Mouse (Mus musculus): ENCODE measurements around the gene Ghr. TPM values are rescaled to one million over a fixed set of nuclear protein-coding genes. Genes with fewer than 3 reads are reported as not detected.
A peak's percentile ranks its signal among the peaks of the same experiment; 100 is the strongest.

The Ghr gene
- polyA plus RNA-seq, 1 experiment from 2014 or later, result 60.8 TPM

- H3K27ac ChIP-seq (replicated peaks), result no peak overlapping the region
- H3K4me1 ChIP-seq, result no peaks in the 10 kb centered on the region
- no peaks in the 10 kb centered on the region for H3K9me3 ChIP-seq (replicated peaks)
- no peaks in the 10 kb centered on the region for H3K36me3 ChIP-seq
- H3K4me3 ChIP-seq (replicated peaks), result no peak overlapping the region
- no peak overlapping the region for H3K4me2 ChIP-seq (replicated peaks)
- no peak overlapping the region for H3K9ac ChIP-seq
- WGBS, result 46% methylated on average over 4 of the region's 4 CpGs
- ATAC-seq (ENCODE audit: insufficient number of reproducible peaks, low FRiP score, low TSS enrichment, low read depth), result no peak
- no peaks in the 10 kb centered on the region for H3K27me3 ChIP-seq
Observed at GRCm38 (mm10) chr15:3441506-3442286, 141.6 kb downstream of the Ghr start.

GRCm38 (mm10) chr15:3437381-3437780 is 145.9 kb downstream of the Ghr start:
- Histone ChIP-seq H3K4me3 (replicated peaks) (no peak overlapping the region), H3K27me3 (no peaks in the 10 kb centered on the region), H3K27ac (replicated peaks) (no peak overlapping the region), H3K9ac (no peak overlapping the region), H3K9me3 (replicated peaks) (no peaks in the 10 kb centered on the region), H3K4me2 (replicated peaks) (no peak overlapping the region), H3K36me3 (no peaks in the 10 kb centered on the region), H3K4me1 (no peaks in the 10 kb centered on the region)
- no peak for ATAC-seq (ENCODE audit: insufficient number of reproducible peaks, low FRiP score, low TSS enrichment, low read depth)
- WGBS, result 62% methylated on average over 3 of the region's 3 CpGs

DNA sequence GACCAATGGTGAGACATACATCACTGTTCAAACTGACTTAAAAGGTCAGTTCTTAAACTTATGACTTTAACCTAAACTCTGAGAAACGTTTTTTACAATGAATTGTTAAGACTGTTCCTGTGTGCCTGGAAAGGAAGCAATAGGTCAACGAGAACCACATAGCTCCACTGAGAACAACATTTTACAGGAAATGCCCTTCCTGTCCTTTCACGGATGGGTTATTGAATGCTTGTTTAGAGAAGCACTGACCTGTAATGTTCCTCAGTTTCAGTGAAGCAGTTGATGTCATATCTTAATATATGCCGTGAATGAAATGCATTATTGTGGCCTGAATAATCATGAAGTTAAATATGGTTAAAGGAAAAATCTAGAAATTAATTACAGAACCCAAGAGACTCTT is 147.7 kb downstream of the Ghr start:
- WGBS, result 45% methylated on average over 4 of the region's 4 CpGs
- Histone ChIP-seq H3K27me3 (no peaks in the 10 kb centered on the region), H3K4me3 (replicated peaks) (no peak overlapping the region), H3K27ac (replicated peaks) (no peak overlapping the region), H3K9ac (no peak overlapping the region), H3K9me3 (replicated peaks) (no peaks in the 10 kb centered on the region), H3K4me2 (replicated peaks) (no peak overlapping the region), H3K4me1 (no peaks in the 10 kb centered on the region), H3K36me3 (no peaks in the 10 kb centered on the region)
- no peak for ATAC-seq (ENCODE audit: insufficient number of reproducible peaks, low FRiP score, low TSS enrichment, low read depth)

GRCm38 (mm10) chr15:3434461-3434860 is 148.8 kb downstream of the Ghr start:
- no peak for ATAC-seq (ENCODE audit: insufficient number of reproducible peaks, low FRiP score, low TSS enrichment, low read depth)
- H3K4me1 ChIP-seq, result no peaks in the 10 kb centered on the region
- no peak overlapping the region for H3K4me3 ChIP-seq (replicated peaks)
- 84% methylated on average over 3 of the region's 3 CpGs for WGBS
- H3K27me3 ChIP-seq, result no peaks in the 10 kb centered on the region
- no peak overlapping the region for H3K9ac ChIP-seq
- no peak overlapping the region for H3K27ac ChIP-seq (replicated peaks)
- H3K4me2 ChIP-seq (replicated peaks), result no peak overlapping the region
- no peaks in the 10 kb centered on the region for H3K36me3 ChIP-seq
- H3K9me3 ChIP-seq (replicated peaks), result no peaks in the 10 kb centered on the region

- 52% methylated on average over 7 of the region's 7 CpGs for WGBS
- no peak overlapping the region for H3K4me3 ChIP-seq (replicated peaks)
- H3K4me1 ChIP-seq, result no peaks in the 10 kb centered on the region
- ATAC-seq (ENCODE audit: insufficient number of reproducible peaks, low FRiP score, low TSS enrichment, low read depth), result peak; percentile 15; the same call in 1 of the 2 replicates
- no peak overlapping the region for H3K9ac ChIP-seq
- H3K27me3 ChIP-seq, result no peaks in the 10 kb centered on the region
- H3K36me3 ChIP-seq, result no peaks in the 10 kb centered on the region
- H3K27ac ChIP-seq (replicated peaks), result no peak overlapping the region
- no peak overlapping the region for H3K4me2 ChIP-seq (replicated peaks)
- no peaks in the 10 kb centered on the region for H3K9me3 ChIP-seq (replicated peaks)
Observed at GRCm38 (mm10) chr15:3433281-3433680, 150.0 kb downstream of the Ghr start.

- no peaks in the 10 kb centered on the region for H3K27me3 ChIP-seq
- H3K9ac ChIP-seq, result no peak overlapping the region
- no peaks in the 10 kb centered on the region for H3K9me3 ChIP-seq (replicated peaks)
- H3K4me3 ChIP-seq (replicated peaks), result no peak overlapping the region
- no peak overlapping the region for H3K4me2 ChIP-seq (replicated peaks)
- WGBS, result 85% methylated on average over 1 of the region's 1 CpGs
- no peak overlapping the region for H3K27ac ChIP-seq (replicated peaks)
- no peaks in the 10 kb centered on the region for H3K4me1 ChIP-seq
- ATAC-seq (ENCODE audit: insufficient number of reproducible peaks, low FRiP score, low TSS enrichment, low read depth), result no peak
- no peaks in the 10 kb centered on the region for H3K36me3 ChIP-seq
Observed at GRCm38 (mm10) chr15:3432823-3433222, 150.5 kb downstream of the Ghr start.

- Histone ChIP-seq H3K9ac (no peak overlapping the region), H3K4me2 (replicated peaks) (no peak overlapping the region), H3K27ac (replicated peaks) (no peak overlapping the region), H3K9me3 (replicated peaks) (no peaks in the 10 kb centered on the region), H3K27me3 (no peaks in the 10 kb centered on the region), H3K4me3 (replicated peaks) (no peak overlapping the region), H3K36me3 (no peaks in the 10 kb centered on the region), H3K4me1 (no peaks in the 10 kb centered on the region)
- ATAC-seq (ENCODE audit: insufficient number of reproducible peaks, low FRiP score, low TSS enrichment, low read depth), result peak; percentile 43; the same call in 1 of the 2 replicates
Observed at GRCm38 (mm10) chr15:3429417-3429816, 153.9 kb downstream of the Ghr start.

GRCm38 (mm10) chr15:3429001-3429400 is 154.3 kb downstream of the Ghr start:
- WGBS, result 81% methylated on average over 5 of the region's 5 CpGs
- H3K27me3 ChIP-seq, result no peaks in the 10 kb centered on the region

DNA sequence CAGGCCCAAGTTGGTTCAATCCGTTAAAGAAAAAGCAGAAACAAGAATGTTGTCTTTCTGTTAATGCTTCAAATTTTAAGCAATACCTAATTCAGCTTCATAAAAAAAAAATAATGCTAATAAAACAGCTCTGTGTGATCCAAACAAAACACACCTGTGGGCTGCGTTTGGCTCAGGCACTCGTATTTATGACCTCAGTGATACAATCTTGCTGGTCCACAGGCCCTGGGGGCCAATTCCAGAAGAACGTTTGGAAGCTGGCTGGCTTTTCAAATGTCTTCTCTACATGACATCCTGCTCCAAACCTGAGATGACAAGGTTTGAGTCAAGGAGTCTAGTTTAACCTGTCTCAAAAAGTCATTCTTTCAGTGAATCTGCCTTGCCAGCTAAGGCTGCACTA is 156.9 kb downstream of the Ghr start:
- Histone ChIP-seq H3K4me3 (replicated peaks) (no peak overlapping the region), H3K27ac (replicated peaks) (no peak overlapping the region), H3K4me1 (no peaks in the 10 kb centered on the region), H3K9ac (no peak overlapping the region), H3K36me3 (no peaks in the 10 kb centered on the region), H3K4me2 (replicated peaks) (no peak overlapping the region), H3K9me3 (replicated peaks) (no peaks in the 10 kb centered on the region), H3K27me3 (no peaks in the 10 kb centered on the region)
- WGBS, result 26% methylated on average over 4 of the region's 4 CpGs
- ATAC-seq (ENCODE audit: insufficient number of reproducible peaks, low FRiP score, low TSS enrichment, low read depth), result no peak

More at GRCm38 (mm10) chr15:3429001-3429400, 154.3 kb downstream of the Ghr start:
- Histone ChIP-seq H3K4me1 (no peaks in the 10 kb centered on the region), H3K9me3 (replicated peaks) (no peaks in the 10 kb centered on the region), H3K36me3 (no peaks in the 10 kb centered on the region), H3K4me2 (replicated peaks) (no peak overlapping the region), H3K27ac (replicated peaks) (no peak overlapping the region), H3K4me3 (replicated peaks) (no peak overlapping the region), H3K9ac (no peak overlapping the region)
- no peak; the same call in 1 of the 2 replicates for ATAC-seq (ENCODE audit: insufficient number of reproducible peaks, low FRiP score, low TSS enrichment, low read depth)

GRCm38 (mm10) chr15:3423177-3423576 is 160.1 kb downstream of the Ghr start:
- H3K4me3 ChIP-seq (replicated peaks), result no peak overlapping the region
- ATAC-seq (ENCODE audit: insufficient number of reproducible peaks, low FRiP score, low TSS enrichment, low read depth), result peak; percentile 54; the same call in 1 of the 2 replicates
- no peaks in the 10 kb centered on the region for H3K9me3 ChIP-seq (replicated peaks)
- H3K4me1 ChIP-seq, result no peaks in the 10 kb centered on the region
- H3K27me3 ChIP-seq, result no peaks in the 10 kb centered on the region
- WGBS, result 41% methylated on average over 4 of the region's 4 CpGs
- H3K27ac ChIP-seq (replicated peaks), result no peak overlapping the region
- H3K36me3 ChIP-seq, result no peaks in the 10 kb centered on the region
- no peak overlapping the region for H3K4me2 ChIP-seq (replicated peaks)
- no peak overlapping the region for H3K9ac ChIP-seq

- Histone ChIP-seq H3K36me3 (no peaks in the 10 kb centered on the region), H3K27ac (replicated peaks) (no peak overlapping the region), H3K27me3 (no peaks in the 10 kb centered on the region), H3K4me2 (replicated peaks) (no peak overlapping the region), H3K9ac (no peak overlapping the region), H3K4me3 (replicated peaks) (no peak overlapping the region), H3K9me3 (replicated peaks) (no peaks in the 10 kb centered on the region), H3K4me1 (no peaks in the 10 kb centered on the region)
- ATAC-seq (ENCODE audit: insufficient number of reproducible peaks, low FRiP score, low TSS enrichment, low read depth), result no peak
- WGBS, result 74% methylated on average over 3 of the region's 3 CpGs
Observed at GRCm38 (mm10) chr15:3417699-3418098, 165.6 kb downstream of the Ghr start.

DNA sequence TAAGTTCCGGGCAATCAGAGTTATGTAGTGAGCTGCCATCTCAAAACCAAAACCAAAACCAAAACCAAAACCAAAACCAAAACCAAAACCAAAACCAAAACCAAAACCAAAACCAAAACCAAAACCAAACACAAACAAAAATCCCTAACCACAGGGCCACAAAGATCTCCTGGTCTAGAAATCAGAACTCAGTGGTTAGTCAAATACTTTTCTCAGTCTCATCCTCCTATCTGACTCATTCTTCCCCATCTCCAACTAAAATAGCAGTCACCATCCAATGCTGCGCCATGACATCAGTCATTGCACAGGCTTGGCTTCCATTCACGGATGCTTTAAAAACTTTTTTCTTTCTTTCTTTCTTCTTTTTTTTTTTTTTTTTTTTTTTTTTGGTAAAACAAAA is 170.2 kb downstream of the Ghr start:
- Histone ChIP-seq H3K27ac (replicated peaks) (no peak overlapping the region), H3K4me1 (no peaks in the 10 kb centered on the region), H3K36me3 (no peaks in the 10 kb centered on the region), H3K9ac (no peak overlapping the region), H3K27me3 (no peaks in the 10 kb centered on the region), H3K9me3 (replicated peaks) (no peaks in the 10 kb centered on the region), H3K4me3 (replicated peaks) (no peak overlapping the region), H3K4me2 (replicated peaks) (no peak overlapping the region)
- 95% methylated on average over 3 of the region's 3 CpGs for WGBS
- ATAC-seq (ENCODE audit: insufficient number of reproducible peaks, low FRiP score, low TSS enrichment, low read depth), result no peak

All from embryonic facial prominence, embryonic 15.5 days (tissue).